Mouse (Mus musculus) spleen, postnatal 4 days (tissue): ENCODE measurements around the gene Igfbpl1.

Experiments
- DNase-seq, 2 experiments: peaks; one replicate each; pipeline ENCODE4 v3.0.0; 2022; ENCODE audit warnings: low spot score in 2 of 2

Gene Igfbpl1

DNA sequence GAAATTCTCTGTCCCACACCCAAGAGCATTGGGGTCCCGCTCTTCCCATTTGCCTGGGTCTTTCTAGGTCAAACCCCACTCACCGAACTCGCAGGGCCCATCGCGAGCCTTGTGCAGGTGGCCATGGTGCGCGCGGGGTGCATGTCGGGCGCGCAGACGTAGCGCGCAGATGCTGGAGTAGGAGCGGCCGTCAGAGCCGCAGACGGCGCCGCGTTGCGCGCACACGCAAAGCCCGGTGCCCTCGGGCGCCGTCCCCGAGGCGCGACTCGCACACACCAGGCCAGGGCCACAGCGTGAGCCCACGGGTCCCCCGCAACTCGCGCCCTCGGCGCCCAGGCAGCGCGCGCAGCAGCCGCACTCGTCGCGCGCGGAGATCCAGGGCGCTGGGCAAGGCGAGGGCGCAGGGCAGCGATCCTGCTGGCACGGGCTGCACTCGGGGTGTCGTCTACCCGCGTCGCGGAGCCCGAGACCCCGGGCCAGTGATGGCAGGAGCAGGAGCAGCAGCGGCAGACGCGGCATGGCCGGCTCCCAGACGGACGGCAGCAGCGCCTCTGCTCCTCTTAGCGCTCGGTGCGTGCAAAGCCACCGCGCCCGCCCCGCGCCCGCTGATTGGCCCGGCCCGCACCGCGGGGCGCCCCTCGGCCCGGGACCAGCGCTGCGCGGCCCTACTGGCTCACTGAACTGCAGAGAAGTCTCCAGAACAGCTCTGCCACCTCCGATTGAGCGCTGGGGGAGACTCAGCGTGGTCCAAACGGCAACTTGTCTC lies at the start of gene Igfbpl1:
TSS of gene Igfbpl1 (minus strand) at position 649 of the 766 bp plus-strand sequence.
- no peak for DNase-seq

- no peak for DNase-seq
Observed at GRCm38 (mm10) chr4:45872147-45872546, 45.4 kb upstream of the Igfbpl1 start.

DNA sequence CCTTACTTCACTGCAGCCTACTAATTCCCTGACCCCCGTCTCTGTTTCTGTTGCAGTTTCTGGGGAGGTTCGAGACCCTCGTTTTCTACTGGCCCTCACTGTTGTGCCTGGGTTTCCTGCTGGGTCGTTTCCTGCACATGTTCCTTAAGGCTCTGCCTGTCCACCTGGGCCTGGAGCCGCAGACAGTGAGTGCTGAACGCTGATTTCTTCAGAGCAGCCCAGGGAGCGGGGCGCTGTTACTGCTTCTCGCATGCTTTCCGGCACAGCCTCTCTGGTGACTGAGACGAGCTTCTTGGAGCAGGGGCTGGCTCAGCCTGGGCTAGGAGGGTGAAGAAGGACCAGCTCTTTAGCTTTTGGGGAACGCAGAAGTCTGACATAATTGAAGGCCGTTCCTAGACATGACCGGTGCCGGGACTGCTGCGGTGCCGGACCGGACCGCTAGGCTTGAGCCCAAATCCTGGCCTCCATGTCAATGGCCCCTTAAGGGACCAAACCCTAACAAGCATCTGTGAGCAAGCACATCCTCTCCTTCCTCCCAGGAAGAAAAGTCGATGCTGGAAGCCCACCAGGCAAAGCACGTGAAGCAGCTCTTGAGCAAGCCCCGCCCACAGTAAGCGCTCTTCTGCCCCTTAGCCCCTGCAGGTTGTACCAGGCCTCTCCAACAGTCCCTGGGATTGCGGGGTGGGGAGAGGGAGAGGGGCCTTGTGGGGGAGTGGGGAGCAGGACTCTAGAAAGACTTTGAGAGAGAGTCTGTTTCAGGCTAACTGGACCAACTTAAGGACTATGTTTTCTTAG lies 42.5 kb upstream of the Igfbpl1 start:
- no peak for DNase-seq

- DNase-seq = no peak
Observed at GRCm38 (mm10) chr4:45867416-45867815, 40.7 kb upstream of the Igfbpl1 start.

- DNase-seq = no peak
Observed at GRCm38 (mm10) chr4:45861160-45861559, 34.4 kb upstream of the Igfbpl1 start.

- DNase-seq = peak; percentile 39 to 77
Observed at GRCm38 (mm10) chr4:45855803-45856424, 29.2 kb upstream of the Igfbpl1 start.

- DNase-seq = no peak
Observed at GRCm38 (mm10) chr4:45853496-45854246, 26.9 kb upstream of the Igfbpl1 start.

- no peak for DNase-seq
Observed at GRCm38 (mm10) chr4:45851640-45852051, 24.9 kb upstream of the Igfbpl1 start.

GRCm38 (mm10) chr4:45849419-45849818 lies 22.7 kb upstream of the Igfbpl1 start:
- DNase-seq = no peak

- DNase-seq = no peak
Observed at GRCm38 (mm10) chr4:45848825-45849156, 22.1 kb upstream of the Igfbpl1 start.

GRCm38 (mm10) chr4:45848109-45848824 lies 21.5 kb upstream of the Igfbpl1 start, which contains the start of gene Stra6l:
Gene Stra6l (plus strand): TSS chr4:45848664.
- no peak for DNase-seq

GRCm38 (mm10) chr4:45846263-45846662 lies 19.5 kb upstream of the Igfbpl1 start:
- no peak for DNase-seq

DNA sequence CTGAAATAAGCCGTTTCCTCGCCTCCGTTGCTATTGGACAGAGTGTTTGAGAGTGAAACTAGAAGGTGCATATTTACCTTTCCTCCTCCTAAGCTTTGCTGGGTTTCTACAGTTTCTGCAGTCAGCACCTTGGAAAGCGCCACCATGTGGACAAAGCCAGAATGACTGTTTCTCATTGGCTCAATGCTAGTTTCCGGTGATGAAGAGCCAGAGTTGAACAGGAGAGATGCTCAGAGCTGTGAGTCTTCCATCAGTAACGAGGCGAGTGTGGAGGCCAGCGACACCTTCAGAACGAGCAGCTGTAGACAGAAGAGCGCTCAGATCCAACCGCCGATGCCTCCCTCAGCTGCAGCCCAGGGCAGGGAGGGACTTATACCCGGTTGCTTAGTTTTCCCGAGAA lies 17.6 kb upstream of the Igfbpl1 start:
- no peak for DNase-seq

GRCm38 (mm10) chr4:45833461-45833860 lies 6.7 kb upstream of the Igfbpl1 start:
- no peak for DNase-seq

GRCm38 (mm10) chr4:45831996-45832395 lies 5.3 kb upstream of the Igfbpl1 start:
- DNase-seq = no peak

DNA sequence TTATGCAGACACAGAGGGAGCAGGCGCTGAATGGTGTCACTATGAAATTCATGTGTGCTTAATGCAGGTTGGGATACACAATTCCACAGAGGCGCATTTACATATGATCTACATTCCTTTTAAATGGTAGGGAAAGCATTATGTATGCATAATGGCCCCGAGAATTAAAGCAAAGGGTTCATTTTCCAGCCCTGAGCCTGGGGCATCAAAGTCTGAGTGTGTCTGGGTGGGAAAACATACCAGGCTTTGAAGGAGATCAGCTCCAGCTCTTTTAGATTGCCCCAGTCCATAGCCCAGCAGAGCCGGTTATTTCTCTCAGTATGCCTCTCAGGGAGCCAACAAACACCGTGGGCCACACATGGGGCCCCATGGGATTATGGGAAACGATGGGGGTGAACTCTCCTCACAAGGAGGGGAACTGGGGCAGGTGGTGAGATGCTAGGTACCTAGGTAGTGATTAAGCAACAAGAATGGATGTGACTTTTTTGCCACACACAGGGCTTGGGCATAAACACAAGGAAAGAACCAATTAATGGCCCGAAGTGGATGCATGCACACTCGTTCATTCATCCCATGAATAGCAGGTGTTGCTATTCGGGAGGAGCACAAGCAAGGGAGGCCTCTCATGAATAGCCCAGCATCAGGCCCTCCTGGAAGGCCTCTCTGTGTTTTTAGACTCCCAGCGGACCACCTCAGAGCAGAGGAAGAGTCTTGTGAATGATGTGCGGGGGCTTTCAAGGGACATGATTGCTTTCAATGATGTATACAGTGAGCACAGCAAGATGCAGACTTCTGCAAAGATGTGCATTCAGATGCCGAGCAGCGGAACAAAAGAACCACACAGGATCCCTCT lies 3.4 kb upstream of the Igfbpl1 start:
- no peak for DNase-seq

GRCm38 (mm10) chr4:45824761-45825556 lies 1.8 kb downstream of the Igfbpl1 start:
- no peak for DNase-seq

DNA sequence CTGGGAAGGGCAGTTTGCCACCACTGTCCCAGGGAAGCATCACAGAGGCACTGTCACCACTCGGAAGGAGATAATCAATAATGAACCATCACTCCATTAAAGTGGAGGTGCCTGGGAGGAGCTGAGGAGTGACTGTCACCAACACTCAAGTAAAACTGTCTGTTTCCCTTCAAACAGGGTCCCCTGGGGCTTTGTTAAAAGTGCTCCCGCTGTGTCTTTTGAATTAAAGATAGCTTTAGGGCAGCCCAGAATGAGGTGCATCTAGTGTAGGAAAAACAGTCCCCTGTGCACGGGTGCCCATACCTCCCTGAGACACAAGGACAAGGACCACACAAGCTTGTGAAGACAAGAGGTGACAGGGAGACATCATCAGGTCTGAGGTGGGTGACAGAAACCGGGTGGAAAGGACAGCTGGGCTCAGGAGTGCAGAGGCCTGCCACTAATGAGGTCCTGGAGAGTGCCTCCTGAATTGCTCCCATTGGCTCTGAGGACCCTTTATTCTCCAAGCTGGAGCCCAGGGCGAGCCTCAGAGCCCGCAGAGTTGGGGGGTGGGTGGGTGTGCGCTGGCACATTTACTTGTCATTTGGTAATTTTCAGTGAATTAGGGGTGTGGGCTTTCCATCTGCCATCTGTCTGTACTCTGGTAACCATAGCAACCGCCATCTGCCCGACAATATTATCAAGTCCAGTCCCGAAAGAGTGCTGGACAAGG lies 2.5 kb downstream of the Igfbpl1 start:
- DNase-seq = no peak
